Mouse (Mus musculus) R1 (cell line): ENCODE measurements at regions not wholly inside any gene's neighbourhood (a gene's known extent, or its start where the extent isn't known, plus 50 kb on each side); places are given as distances from the start of the nearest gene placed in this dataset.
A peak's percentile ranks its signal among the peaks of the same experiment; 100 is the strongest.

Experiments
- DNase-seq: peaks from one replicate; pipeline ENCODE4 v3.0.0-alpha.2; 2018; ENCODE audit warnings: low read depth, low spot score

DNA sequence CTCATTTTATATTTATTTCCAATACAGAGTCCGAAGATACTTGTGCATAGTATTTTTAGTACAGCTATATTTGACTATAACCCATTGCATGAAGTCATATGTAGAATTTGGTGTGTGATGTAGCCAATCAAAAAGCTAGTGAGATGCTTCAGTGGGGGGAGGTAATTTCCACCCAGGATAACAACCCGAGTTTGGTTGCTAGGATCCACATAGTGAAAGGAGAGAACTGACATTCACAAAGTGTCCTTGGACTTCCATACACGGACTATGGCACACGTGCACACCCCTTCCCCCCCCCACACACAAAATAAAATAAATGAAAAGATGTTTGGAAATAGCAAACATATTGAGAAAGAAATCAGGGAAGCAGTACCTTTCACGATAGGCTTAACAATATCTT, 137.2 kb downstream of the Gm815 start:
- DNase-seq, result no peak

DNA sequence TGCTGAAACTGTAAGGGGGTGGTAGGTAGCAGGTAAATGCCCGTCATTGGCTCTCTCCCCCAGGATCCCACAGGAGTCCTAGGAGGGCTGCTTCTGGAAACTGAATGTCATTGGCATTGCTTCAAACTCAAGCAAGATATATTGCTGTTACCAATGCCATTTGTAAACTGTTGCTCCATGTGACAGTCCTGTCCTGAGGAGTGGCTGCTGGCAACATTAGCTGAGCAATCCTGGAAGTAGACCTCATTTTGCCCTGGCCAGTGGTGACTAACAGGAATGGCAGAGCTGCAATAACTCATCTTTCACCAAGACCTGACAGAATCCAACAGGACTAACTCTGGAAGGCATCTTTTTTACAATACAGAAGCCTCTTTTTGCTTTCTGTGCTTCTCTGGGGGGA, 143.2 kb downstream of the Gm815 start:
- no peak for DNase-seq

DNA sequence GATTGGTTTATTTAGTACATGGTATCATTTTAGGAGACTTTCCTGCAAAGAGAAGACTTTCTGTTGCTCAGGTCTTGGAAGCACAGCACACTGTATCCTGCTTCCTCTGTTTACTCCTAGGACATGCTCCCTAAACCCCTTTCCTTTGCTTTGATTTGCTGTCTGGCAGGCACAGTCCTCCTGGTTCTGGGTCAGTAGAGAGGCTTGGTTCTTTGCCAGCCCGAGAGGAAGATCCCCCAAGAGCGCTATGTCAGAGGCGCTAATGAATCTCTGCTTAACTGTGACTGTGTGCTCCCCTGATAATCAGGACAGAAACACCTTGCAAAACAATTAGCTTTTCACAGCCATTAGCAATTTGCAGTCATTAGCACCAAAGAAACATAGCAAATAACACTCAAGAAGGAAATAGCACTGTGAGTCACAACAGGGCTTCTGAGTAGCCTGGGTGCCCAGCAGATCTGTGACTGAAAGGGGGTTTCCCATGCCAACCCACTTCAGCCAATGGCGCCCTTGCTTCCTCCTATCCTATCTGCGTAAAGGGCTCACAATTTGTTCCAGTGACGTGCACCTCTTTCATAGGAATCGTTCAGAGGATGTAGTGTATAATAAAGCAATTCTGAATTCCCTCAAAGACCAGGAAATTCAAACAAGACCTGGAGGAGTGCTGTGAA, 145.5 kb downstream of the Gm815 start:
- no peak for DNase-seq

DNA sequence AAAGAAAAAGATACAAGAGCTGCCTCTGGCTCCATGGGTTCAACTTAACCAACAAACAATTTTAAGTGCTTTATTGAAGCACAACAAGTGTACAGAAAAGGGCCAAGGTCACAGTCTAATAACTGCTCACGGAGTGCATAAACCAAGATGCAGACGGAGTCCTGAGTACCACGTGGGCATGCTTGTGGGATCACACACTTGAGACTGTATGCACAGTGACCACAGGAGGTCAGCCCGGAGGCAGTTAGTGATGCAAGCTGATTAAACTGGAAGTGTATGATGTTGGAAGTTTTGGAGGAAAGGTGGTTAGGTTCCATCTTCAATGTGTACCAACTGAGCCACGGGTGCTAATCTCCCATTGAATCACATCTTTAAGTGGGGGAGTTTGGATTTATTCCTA, 146.9 kb downstream of the Gm815 start:
- DNase-seq, result no peak

DNA sequence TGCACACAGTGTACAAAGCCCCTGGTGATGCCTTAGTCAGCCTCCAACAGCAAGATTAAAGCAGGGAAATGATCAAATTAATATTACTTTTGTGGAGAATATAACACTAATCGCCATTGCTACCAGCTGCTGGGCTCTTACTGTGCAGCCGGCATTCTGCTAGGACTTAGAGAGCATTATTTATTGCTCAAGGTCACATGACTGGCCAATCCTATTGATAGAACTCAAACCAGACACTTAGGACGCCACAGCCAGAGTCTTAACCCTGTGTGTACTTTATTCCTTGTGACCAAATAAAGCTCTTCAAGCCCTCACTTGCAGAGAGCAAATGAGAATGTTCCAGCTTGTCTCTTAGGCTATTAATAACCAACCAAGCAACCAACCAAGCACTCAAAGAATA, 152.6 kb downstream of the Gm815 start:
- DNase-seq, result no peak

DNA sequence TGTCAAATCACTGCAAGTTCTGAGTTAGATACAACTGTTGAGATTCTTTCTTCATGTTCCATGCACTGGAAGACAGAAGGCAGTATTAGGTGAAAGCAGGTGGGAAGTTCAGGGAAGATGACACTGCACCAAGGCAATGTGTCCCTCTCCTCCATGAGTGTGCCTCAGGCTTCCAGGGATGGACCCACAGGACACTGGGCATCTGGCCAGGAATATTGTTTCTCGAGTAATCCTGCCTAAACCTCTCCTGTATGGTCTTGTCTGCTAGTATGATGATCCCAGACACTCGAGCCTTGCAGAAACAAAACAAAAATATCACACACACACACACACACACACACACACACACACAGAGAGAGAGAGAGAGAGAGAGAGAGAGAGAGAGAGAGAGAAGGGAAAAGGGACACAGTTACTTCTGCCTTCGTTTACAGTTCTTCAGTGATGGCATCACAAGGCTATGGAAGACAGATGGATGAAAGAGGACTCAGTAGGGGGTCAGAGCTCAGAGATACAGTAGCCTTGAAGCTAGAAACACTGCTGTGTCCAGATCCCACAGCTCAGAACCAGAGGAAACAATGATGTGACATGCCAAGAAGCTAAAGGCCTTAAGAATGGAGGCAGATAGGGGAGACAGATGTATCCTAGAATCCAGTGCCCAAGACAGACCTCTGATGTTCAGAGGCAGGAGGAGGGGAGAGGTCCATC, 154.8 kb downstream of the Gm815 start:
- no peak for DNase-seq

DNA sequence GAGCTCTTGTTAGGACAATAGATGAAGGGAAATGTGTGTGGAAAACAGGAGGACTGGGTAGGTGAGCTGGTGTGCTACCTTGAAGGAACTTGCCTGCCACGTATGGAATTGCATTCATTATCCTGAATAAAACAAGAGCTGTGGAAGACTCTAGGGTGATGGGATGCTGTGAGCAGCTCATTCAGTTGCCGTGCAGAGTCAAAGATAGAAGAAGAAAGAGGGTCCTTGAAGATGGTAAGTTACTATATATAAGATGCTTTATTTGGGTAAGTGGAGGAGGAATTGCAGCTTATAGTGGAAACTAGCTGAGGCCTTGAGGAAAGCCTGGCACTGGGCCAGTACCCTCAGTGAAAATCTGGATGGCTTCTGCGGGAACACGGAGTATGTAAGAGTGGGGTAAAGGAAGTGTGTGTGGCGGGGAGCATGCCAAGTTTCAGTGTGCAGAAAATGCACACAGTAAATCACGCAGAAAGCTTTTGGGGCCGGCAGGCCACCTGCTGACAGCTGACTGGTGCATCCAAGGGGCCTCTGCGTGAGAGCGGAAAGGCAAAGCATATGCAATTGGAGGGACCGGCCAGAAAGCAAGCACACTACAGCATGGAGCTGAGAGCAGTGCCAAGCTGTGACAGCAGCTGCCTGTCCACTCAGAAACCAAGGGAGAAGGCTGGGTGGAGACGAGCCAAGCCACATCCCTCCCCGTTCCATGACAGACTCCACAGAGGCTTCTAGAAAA, 149.7 kb upstream of the Vldlr start:
- DNase-seq, result no peak

DNA sequence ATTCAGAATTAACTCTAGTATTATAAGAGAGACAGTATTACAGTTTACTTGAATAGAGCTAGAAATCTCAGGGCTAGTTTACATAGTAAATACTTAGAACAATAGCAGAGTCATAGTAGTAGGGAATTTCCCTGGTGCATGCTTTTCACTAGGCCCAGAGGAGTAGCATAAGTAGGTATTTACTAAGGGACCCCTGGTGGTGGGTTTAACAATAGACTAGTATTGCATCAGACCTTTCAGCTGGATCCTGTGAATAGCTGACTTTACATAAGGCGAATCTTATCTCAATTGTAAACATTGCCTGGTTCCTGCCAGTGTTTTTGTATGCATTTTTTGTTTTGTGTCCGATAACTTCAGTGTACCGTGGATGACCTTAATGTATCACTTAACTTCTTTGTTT, 143.0 kb upstream of the Vldlr start:
- DNase-seq, result peak; percentile 62

DNA sequence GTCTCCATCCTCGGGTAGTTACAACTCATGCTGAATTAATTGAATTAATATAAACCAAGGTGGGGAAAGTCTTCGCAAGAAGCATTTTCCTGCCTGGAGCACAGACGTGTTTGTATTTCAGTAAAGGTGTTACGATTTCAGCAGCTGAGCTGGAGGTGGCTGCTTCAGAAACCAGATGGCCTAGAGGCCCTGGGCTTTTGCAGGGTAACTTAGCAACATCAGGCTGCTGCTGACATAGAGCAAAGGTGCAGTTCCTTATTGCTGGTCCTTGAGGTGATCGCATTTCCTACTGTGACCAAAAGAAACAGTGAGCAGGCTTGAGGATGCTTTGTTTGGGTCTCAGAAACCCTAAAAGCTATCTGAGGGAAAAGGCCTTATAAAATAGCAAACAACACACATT, 141.3 kb upstream of the Vldlr start:
- no peak for DNase-seq

DNA sequence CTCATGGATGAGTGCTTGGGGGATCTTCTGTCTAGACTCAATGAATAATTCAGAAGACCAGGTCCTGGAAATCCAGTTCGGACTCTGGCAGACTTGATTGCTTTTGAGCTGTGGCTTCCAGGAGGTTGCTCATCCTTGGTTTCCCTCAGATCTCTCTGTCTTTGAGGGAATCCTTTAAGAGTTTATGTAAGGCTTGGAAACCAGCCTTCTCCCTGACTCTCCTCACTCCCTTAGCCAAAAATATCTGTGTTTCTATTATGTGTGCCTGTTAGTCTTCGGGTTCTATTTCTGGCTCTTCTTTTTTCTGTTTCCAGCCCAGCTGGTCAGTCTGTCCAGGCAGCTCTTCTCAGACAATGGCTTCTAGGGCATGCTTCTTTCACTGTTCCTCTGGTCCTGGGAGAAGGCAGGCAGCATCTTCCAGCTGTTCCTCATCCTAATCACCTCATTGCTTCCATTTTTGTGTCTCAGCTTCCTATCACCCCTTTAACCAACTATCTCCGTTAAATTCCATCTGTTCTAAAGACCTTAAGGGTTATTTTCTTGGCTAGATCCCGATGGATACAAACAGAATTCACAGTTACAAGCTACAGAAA, 139.3 kb upstream of the Vldlr start:
- no peak for DNase-seq

DNA sequence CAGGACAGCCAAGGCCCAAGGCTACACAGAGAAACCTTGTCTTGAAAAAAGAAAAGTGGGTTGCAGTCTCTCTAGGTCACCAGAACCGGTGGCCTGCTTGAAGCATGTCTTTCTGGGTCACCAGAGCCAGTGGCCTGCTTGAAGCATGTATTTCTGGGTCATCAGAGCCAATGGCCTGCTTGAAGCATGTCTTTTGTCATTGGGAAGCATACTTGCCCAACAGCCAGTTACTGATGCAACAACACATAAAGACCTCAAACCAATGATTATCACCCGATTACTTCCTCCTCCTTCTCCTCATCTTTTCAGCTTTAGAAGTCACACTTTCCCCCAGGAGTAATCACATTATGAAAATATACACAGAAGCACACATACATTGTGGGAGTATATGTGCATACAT, 128.9 kb upstream of the Vldlr start:
- DNase-seq, result no peak

DNA sequence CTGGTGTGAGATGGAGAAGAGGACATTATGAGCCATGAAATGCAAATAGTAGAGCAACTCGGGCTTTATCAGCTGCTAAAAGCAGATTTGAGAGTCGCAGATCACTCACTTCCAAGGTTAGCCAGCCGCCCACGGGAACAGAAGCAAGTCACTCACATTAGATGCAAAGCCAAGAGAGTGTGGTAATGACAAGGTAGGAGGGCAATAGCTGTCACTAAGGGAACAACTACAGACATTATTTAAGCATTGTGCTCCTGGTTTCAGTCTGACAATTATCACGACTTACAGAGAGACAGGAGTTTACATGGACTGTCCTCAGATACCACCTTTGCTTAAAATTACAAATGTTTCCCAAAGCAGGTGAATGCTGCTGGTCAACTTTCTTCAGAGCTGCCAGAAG, 128.5 kb upstream of the Vldlr start:
- no peak for DNase-seq

DNA sequence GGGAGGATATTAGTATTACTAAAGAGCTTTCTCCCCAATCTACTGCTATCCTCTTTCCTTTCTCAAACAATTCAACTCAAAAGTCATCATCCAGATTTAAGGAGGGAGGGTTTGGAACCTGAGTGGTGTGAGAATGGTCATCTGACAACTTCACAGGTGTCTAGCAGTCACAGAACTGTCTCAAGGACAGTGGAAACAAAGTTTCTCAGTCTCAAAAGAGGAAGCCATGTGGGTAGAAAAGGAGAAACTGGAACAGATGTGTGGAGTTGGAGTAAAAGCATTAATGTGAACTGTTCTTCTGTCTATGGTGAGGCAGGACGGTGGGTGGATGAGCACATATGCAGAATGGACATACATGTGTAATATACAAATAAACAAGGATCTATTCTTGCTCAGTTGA, 127.2 kb upstream of the Vldlr start:
- no peak for DNase-seq

DNA sequence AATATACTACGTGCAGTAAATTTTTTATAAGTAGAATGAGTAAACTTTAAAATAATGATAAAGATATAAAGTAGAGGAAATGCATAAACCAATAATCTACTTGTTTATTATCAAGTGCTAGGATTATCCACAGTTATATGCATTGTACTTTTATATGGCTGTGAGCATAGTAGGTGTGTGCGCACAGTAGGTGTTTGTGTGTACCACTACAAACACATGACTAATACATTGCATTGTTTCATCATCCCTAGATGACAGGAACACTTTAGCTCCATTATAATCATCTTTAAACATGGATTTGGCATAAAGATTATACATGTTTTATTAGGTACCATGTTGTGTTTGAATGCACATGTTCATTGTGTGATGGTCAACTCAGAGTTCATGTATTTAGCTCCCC, 124.7 kb upstream of the Vldlr start:
- no peak for DNase-seq

DNA sequence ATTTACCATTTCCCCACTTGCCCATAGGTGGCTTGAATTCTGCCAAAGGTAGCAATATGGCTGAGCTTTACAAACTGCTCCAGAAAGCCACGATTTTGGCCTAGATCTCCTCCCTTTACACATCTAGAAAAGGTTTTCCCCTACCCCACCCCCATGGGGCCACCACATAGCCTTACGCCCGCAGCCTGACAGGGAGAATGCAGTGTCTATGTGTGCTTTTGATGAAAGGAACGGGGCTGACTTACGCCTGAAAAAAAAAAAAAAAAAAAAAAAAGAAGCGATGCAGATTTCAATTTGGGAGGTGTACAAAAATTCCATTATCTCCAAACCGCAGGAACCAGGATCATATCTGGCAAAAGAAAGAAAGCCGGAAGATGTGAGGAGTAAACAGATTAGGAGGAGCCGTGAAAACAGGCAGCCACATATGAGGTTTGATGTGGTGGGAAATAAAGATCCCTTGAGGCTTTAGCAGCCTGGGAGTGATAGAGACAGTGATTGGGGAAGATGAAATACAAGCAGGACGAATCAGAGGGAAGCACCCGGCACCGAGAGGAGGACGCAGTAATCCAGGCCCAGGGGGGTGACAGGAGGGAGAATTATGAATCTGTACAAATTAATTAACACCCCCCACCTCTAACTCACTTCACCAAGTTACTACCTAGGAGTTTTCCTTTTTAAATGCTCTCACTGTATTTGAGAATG, 121.4 kb upstream of the Vldlr start:
- DNase-seq, result no peak

DNA sequence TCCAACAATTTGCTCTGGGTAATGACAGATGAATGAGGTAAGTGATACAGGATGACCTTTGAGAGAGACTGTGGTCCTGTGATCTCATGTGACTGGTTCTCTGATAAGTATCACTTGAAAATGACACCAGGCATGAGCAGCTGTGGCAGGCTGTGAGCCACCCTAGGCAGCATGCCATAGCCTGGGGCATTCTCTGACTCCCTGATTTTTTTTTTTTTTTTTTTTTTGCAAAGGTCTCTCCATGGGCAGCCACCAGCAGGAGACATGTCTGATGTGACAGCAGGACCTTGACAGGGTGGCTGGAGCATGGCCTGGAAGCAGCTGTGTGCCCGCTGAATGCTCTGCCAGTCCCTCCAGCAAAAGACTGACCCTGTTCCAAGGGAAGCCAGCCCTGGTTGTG, 116.4 kb upstream of the Vldlr start:
- no peak for DNase-seq

DNA sequence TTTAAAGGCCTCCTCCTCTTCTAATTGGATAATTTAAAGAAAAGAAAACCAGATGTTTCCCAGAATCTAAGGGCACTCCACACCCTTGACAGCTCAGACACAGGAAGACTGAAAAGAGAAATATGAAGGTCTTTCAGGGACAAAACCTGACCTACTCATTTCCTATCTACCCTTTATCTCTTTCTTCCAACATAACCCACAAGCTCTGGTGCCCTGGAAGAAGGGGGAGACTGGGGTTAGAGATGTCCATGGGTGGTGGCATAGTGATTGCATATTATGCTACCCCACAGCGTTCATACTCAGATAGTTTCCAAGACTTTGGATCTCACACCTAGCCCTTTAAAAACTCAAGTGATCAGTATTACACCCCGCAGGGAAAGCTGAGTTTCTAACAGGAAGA, 105.8 kb upstream of the Vldlr start:
- no peak for DNase-seq

DNA sequence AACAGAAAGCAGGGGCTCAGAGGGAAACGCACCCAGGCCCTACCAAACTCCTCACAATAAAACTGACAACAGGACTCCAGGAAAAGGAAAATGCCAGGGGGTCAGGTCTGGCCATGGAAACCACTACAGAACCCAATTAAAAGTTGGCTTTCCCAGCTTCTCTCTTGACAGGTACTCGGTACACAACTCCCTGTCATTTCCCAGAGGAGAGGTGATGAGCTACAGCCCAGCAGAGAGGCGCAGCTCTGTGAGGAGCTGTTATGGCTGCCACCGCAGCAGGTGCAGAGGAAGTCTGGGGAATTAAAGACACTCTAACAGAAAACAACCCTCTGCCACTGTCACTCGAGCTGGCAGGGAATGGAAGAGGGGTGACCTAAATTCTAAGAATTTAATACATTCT, 95.4 kb upstream of the Vldlr start:
- no peak for DNase-seq

DNA sequence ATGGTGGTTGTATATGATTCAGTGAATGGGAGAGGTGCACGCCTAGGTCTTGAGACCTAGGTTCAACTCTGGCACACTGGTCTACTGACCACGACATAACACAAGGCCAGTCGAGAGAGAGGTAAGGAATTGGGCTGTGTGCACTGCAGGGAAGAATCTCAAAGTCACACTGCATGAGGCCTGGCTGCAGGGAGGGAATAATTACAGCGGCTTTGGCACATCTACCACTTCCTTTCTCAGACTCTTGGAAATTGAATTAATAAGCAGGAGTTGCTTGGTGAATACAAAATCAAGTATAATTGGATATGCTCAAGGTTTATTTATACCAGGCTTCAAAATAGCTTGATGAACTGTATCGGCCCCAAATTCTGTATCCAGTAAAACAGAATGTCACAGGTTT, 93.9 kb upstream of the Vldlr start:
- no peak for DNase-seq

DNA sequence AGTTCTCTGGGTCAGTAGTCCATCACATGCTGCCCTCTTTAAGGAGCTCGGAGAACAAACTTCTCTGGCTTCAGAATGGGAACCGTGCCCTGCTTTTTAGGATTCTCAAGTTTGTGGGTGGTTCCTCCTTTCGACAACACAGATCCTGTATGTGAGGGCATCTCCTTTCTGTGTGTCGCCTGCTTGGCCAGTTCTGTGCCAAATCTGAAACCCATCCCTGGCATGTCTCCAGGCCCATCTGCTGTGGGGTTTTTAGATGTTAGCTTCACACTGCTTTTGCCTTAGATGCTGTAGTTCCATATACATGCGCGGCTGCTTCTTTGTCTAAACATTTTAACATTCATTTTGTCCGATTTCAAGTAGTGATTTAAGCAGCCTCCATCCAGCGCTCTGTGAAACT, 93.0 kb upstream of the Vldlr start:
- DNase-seq, result no peak

DNA sequence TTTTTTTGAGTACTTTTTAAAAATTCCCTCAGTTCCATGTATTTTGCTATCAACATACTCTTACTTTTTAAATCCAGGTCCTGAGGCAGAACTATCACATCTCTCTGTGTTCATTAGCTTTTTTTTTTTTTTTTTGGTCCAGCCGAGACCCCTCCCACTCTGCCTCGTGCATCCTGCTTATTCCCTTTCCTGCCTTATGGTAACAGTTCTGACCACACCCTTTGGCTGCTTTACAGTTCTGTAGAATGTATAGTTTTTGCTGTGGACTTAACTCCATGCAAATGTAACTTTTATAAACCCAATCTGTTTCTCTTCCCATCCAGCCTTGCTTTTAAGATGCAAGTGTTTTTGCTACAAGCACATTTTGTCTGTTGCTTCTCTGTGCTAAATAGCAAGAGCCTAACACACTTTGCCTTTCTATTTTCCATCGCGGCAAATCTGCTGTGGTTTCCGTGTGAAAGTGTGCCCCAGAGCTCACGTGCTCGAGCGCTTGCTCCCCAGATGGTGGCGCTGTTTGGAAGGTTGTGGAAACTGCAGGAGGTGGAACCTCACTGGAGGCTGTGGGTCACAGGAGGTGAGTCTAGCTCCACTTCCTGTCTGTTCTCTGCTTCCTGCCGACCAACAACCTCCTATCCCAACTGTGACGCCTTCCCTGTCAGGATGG, 92.3 kb upstream of the Vldlr start:
- DNase-seq, result peak; percentile 75

DNA sequence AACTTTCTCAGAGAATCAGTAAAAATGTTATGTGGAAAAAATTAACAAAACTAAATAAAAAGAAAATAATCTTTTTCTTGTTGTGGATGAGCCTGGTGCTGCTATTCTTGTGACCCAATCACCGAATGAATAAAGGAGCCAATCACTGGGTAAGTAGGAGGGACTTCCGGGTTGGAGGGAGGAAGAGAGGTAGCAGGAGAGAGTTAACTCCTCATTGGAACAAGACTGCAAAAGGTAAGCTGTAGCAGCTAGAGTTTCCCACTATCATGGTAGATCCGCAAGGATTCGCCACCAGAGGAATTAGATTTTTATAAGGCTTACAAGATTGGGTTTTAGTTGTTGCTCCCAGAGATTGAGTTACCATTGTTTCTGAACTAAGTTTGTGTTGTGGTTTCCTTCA, 87.8 kb upstream of the Vldlr start:
- peak; percentile 7 for DNase-seq
